Mouse (Mus musculus) thymus, adult 2 months (tissue): ENCODE measurements around the gene Pde6d. TPM values are rescaled to one million over a fixed set of nuclear protein-coding genes. Genes with fewer than 3 reads are reported as not detected.

ENCODE experiments used
- DNase-seq: peaks from one replicate; pipeline ENCODE4 v3.0.0; 2021
- H3K27ac ChIP-seq: fragments of 200-500 bp; 2 replicates; pipeline ENCODE4 v1.5.1; 2012; ENCODE audit warnings: low read length, control low read depth; ENCODE audit not compliant: control insufficient read depth, insufficient read depth
- H3K27me3 ChIP-seq: fragments of 200-500 bp; 2 replicates; pipeline ENCODE4 v1.6.1; 2012; ENCODE audit warnings: mild to moderate bottlenecking, low read length, moderate library complexity, mixed read lengths; ENCODE audit not compliant: control insufficient read depth, insufficient read depth
- H3K36me3 ChIP-seq: fragments of 200-500 bp; 2 replicates; pipeline ENCODE4 v1.6.1; 2012; ENCODE audit warnings: mild to moderate bottlenecking, low read length, moderate library complexity; ENCODE audit not compliant: control insufficient read depth, insufficient read depth
- H3K4me1 ChIP-seq: fragments of 200-500 bp; replicated peaks from 2 replicates; pipeline ENCODE4 v1.6.1; 2012; ENCODE audit warnings: low read length; ENCODE audit not compliant: control insufficient read depth, insufficient read depth
- H3K4me3 ChIP-seq: fragments of 200-500 bp; 2 replicates; pipeline ENCODE4 v1.5.1; 2012; ENCODE audit warnings: mild to moderate bottlenecking, low read length, control low read depth, moderate library complexity; ENCODE audit not compliant: control insufficient read depth, insufficient read depth
- CTCF ChIP-seq: fragments of 200-500 bp; IDR thresholded peaks from 2 replicates; pipeline ENCODE4 v1.5.1; 2012; ENCODE audit warnings: mild to moderate bottlenecking, control low read depth, low read length, moderate library complexity, borderline replicate concordance; ENCODE audit not compliant: control insufficient read depth, poor library complexity, insufficient read depth; ENCODE audit errors: extremely low read depth
- POLR2A ChIP-seq: fragments of 200-500 bp; IDR thresholded peaks from 2 replicates; pipeline ENCODE4 v1.6.1; 2012; ENCODE audit warnings: mild to moderate bottlenecking, low read length, control low read depth, moderate library complexity; ENCODE audit not compliant: control insufficient read depth, poor library complexity, insufficient read depth; ENCODE audit errors: extremely low read depth
- WGBS: fragments of 180-500 bp; shearing (Covaris S2); methylation state at CpG from one replicate; pipeline ENCODE4 v1.1.7; 2018; 5-methylcytosine and 5-hydroxymethylcytosine counted together
- polyA plus RNA-seq: library from polyadenylated mRNA; depleted of rRNA; stranded (reverse); fragments of >200 nt; gene quantifications from 2 replicates; pipeline ENCODE4 v1.2.3, GENCODE M21; 2012

The Pde6d gene
- polyA plus RNA-seq, 1 experiment: 23.4 TPM

DNA sequence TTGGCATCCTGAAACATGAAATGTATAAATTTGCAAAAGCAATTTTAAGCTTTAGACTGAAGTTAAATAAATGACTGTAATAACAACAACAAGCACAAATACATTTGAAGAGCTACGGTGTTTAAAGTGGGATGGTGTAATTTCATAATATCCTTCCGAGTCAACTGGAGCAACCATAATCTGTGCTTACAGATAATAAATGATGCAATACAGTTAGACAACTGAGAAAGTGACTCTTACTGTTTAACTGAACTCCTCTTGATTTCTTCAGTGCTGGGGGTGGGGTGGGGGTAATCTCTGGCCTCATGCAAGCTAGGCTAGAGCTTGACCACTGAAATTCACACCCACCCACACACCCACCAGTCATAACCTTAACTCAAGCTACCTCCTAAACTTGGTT, 11.0 kb downstream of the Pde6d start:
- Histone ChIP-seq H3K4me1 (no peaks in the 10 kb centered on the region), H3K36me3 (no peaks in the 10 kb centered on the region), H3K4me3 (no peak overlapping the region), H3K27ac (no peak overlapping the region), H3K27me3 (no peaks in the 10 kb centered on the region)
- DNase-seq: no peak
- whole genome bisulfite sequencing: 90% methylated on average over 2 of the region's 2 CpGs
- no peak for TF ChIP-seq CTCF
- no peak for TF ChIP-seq POLR2A

GRCm38 (mm10) chr1:86569292-86569860, 13.1 kb downstream of the Pde6d start:
- WGBS: 98% methylated on average over 2 of the region's 2 CpGs
- Histone ChIP-seq H3K27me3 (no peaks in the 10 kb centered on the region), H3K4me1 (no peaks in the 10 kb centered on the region), H3K4me3 (no peak overlapping the region), H3K27ac (no peak overlapping the region), H3K36me3 (no peaks in the 10 kb centered on the region)
- DNase-seq: no peak
- no peak for TF ChIP-seq CTCF

- no peak for TF ChIP-seq CTCF
- no peak for TF ChIP-seq POLR2A
- Histone ChIP-seq H3K27ac (no peak overlapping the region), H3K4me1 (no peaks in the 10 kb centered on the region), H3K36me3 (no peaks in the 10 kb centered on the region), H3K27me3 (no peaks in the 10 kb centered on the region), H3K4me3 (no peak overlapping the region)
- DNase-seq: no peak
- WGBS: 96% methylated on average over 2 of the region's 2 CpGs
Observed at GRCm38 (mm10) chr1:86568409-86568808, 14.0 kb downstream of the Pde6d start.

DNA sequence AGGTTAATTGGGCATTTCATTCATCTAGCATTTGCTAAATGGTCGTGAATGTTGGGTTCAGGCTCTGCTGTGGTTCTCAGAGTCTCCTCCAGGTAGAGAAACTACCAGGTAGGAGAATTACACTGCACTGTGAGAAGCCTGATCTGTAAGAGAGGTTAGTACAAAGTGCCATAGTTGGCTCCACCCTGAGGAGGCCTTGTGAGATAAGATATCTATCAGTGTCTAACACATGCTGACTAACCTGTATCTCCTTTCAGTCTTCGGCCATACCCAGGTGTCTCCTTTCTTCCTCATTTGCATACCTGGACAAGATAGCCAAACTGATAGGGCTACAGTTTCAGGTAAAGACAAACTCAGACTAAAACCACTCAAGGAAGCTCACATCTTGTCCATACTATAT, 19.8 kb downstream of the Pde6d start:
- H3K36me3 ChIP-seq: peaks cover 3% of the 10 kb centered on the region; the same call in 1 of the 2 replicates
- 93% methylated on average over 2 of the region's 2 CpGs for WGBS
- H3K27me3 ChIP-seq: no peaks in the 10 kb centered on the region
- TF ChIP-seq CTCF (no peak), POLR2A (no peak)
- no peaks in the 10 kb centered on the region for H3K4me1 ChIP-seq
- H3K27ac ChIP-seq: no peak overlapping the region
- H3K4me3 ChIP-seq: no peak overlapping the region
- no peak for DNase-seq

GRCm38 (mm10) chr1:86559232-86559631, 23.2 kb downstream of the Pde6d start:
- no peak overlapping the region for H3K4me3 ChIP-seq
- TF ChIP-seq CTCF (no peak), POLR2A (no peak)
- WGBS: 98% methylated on average over 3 of the region's 3 CpGs
- DNase-seq: no peak
- peaks cover 3% of the 10 kb centered on the region; the same call in 1 of the 2 replicates for H3K36me3 ChIP-seq
- no peak overlapping the region for H3K27ac ChIP-seq
- H3K27me3 ChIP-seq: no peaks in the 10 kb centered on the region
- no peaks in the 10 kb centered on the region for H3K4me1 ChIP-seq

DNA sequence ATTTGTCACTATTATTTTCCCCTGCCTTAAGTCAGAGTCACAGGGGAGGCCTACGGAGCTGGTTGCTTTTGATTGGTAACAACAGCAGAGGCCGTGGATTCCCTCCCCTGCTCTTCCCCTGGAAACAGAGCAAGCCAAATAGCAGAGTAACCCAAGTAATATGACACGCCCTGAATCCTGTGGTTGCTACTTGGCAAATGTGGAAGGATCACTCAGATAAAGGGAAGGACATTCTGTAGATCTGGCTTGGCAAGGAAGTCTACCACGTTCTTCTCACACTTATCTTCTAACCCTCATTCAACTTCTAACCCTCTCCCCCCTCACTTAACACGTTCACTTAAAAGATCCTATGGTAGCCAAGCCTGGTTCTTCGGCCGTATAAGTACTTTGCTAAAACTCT, 24.6 kb downstream of the Pde6d start:
- no peaks in the 10 kb centered on the region for H3K27me3 ChIP-seq
- no peaks in the 10 kb centered on the region for H3K4me1 ChIP-seq
- H3K4me3 ChIP-seq: no peak overlapping the region
- TF ChIP-seq POLR2A (no peak), CTCF (no peak)
- no peak overlapping the region for H3K27ac ChIP-seq
- peaks cover 3% of the 10 kb centered on the region; the same call in 1 of the 2 replicates for H3K36me3 ChIP-seq
- WGBS: 89% methylated on average over 7 of the region's 7 CpGs
- DNase-seq: no peak

DNA sequence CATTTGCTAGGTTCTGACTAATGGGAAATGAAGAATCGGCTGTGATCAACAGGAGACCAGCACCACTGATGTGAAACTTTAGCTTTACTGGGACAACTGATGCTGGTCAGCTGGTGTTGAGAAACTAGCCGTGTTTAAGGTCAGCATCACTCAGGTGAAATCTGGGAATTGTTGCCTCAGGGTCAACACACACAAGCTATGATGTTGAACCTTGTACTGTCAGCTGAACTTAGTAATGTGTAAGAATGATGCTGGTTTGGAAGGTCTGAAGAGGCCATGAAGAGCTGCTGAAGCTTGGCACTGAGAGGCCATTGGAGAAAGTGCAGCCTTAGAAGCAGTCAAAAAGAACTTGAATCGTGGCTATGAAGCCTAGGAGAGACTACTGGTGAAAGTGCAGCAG, 26.8 kb downstream of the Pde6d start:
- Histone ChIP-seq H3K4me3 (no peak overlapping the region), H3K27me3 (no peaks in the 10 kb centered on the region), H3K4me1 (no peaks in the 10 kb centered on the region), H3K27ac (no peak overlapping the region), H3K36me3 (no peaks in the 10 kb centered on the region)
- no peak for DNase-seq
- TF ChIP-seq POLR2A: no peak
- TF ChIP-seq CTCF: no peak
- 94% methylated on average over 3 of the region's 3 CpGs for WGBS
